ENCODE assay signal across 8 mouse cellular contexts in genomic region chr19:56908472-56909270, GRCm38 (mm10). TPM values are rescaled to one million over a fixed set of nuclear protein-coding genes. Genes with fewer than 3 reads are reported as not detected.
DNase-seq lines count a peak whose midpoint lies in the region; ATAC-seq and TF ChIP-seq lines count a peak whose summit lies in the region.

No protein-coding gene starts in this region.

- H3K36me3 ChIP-seq in thymus, adult 2 months (ENCODE audit: control insufficient read depth, insufficient read depth, low read length): no peaks in the 10 kb centered on the region
- H3K36me3 ChIP-seq in hindbrain, embryonic 14.5 days (replicated peaks; ENCODE audit: control insufficient read depth, insufficient read depth): no peaks in the 10 kb centered on the region
- no peaks in the 10 kb centered on the region for H3K36me3 ChIP-seq in midbrain, embryonic 16.5 days (ENCODE audit: control insufficient read depth, insufficient read depth, low read length)

- H3K27me3 ChIP-seq in thymus, adult 2 months (ENCODE audit: control insufficient read depth, insufficient read depth, low read length): no peaks in the 10 kb centered on the region
- H3K27me3 ChIP-seq in hindbrain, embryonic 14.5 days (ENCODE audit: control insufficient read depth, insufficient read depth, low read length): no peaks in the 10 kb centered on the region
- H3K27me3 ChIP-seq in midbrain, embryonic 16.5 days (ENCODE audit: control insufficient read depth, insufficient read depth, low read depth, low read length): no peaks in the 10 kb centered on the region

- H3K4me1 ChIP-seq in thymus, adult 2 months (replicated peaks; ENCODE audit: control insufficient read depth, insufficient read depth, low read length): no peaks in the 10 kb centered on the region
- no peaks in the 10 kb centered on the region for H3K4me1 ChIP-seq in hindbrain, embryonic 14.5 days (replicated peaks; ENCODE audit: control insufficient read depth, insufficient read depth, low read length)
- H3K4me1 ChIP-seq in midbrain, embryonic 16.5 days (ENCODE audit: control insufficient read depth, insufficient read depth, low read length): peaks cover 6% of the 10 kb centered on the region; the same call in 1 of the 2 replicates

- no peak for TF ChIP-seq CTCF in thymus, adult 2 months (IDR thresholded peaks at IDR 0.05; ENCODE audit: borderline replicate concordance, control insufficient read depth, extremely low read depth, insufficient read depth, low read length, poor library complexity)

- H3K9me3 ChIP-seq in hindbrain, embryonic 14.5 days (ENCODE audit: control insufficient read depth, low read length): no peaks in the 10 kb centered on the region
- no peaks in the 10 kb centered on the region for H3K9me3 ChIP-seq in midbrain, embryonic 16.5 days (replicated peaks; ENCODE audit: control insufficient read depth, low read length, poor library complexity, severe bottlenecking)

- H3K4me3 ChIP-seq in thymus, adult 2 months (ENCODE audit: control insufficient read depth, insufficient read depth, low read length): no peak overlapping the region
- H3K4me3 ChIP-seq in hindbrain, embryonic 14.5 days (replicated peaks; ENCODE audit: low read length): no peak overlapping the region
- H3K4me3 ChIP-seq in midbrain, embryonic 16.5 days (ENCODE audit: low read depth, low read length): no peak overlapping the region

- no peak for TF ChIP-seq POLR2A in thymus, adult 2 months (IDR thresholded peaks at IDR 0.05; ENCODE audit: control insufficient read depth, extremely low read depth, insufficient read depth, low read length, poor library complexity)

- H3K9ac ChIP-seq in hindbrain, embryonic 14.5 days: no peak overlapping the region
- H3K9ac ChIP-seq in midbrain, embryonic 16.5 days (ENCODE audit: low read depth, low read length): no peak overlapping the region

- WGBS in thymus, adult 2 months: 76% methylated on average over 17 of the region's 17 CpGs
- 78% methylated on average over 17 of the region's 17 CpGs for WGBS in hindbrain, embryonic 14.5 days
- WGBS in midbrain, embryonic 16.5 days: 76% methylated on average over 17 of the region's 17 CpGs

- H3K4me2 ChIP-seq in hindbrain, embryonic 14.5 days (replicated peaks): no peak overlapping the region
- H3K4me2 ChIP-seq in midbrain, embryonic 16.5 days (ENCODE audit: low read length): no peak overlapping the region

- no peak for ATAC-seq in CD4-positive, CD25-positive, alpha-beta regulatory T cell, adult 4 months
- peak; percentile 48; the same call in 1 of the 2 replicates for ATAC-seq in hindbrain, embryonic 14.5 days (ENCODE audit: low FRiP score)
- ATAC-seq in midbrain, embryonic 16.5 days: peak; percentile 47; the same call in 1 of the 2 replicates

- H3K27ac ChIP-seq in thymus, adult 2 months (ENCODE audit: control insufficient read depth, insufficient read depth, low read length): no peak overlapping the region
- H3K27ac ChIP-seq in hindbrain, embryonic 14.5 days: no peak overlapping the region
- no peak overlapping the region for H3K27ac ChIP-seq in midbrain, embryonic 16.5 days (ENCODE audit: low read length)

- peak; percentile 48 for DNase-seq in CD4-positive, CD25-positive, alpha-beta regulatory T cell, adult 2 months (ENCODE audit: low read depth, low spot score)
- DNase-seq in thymus, adult 2 months: peak; percentile 13
- no peak for DNase-seq in thymus, adult 18-20 months
- peak; percentile 75 for DNase-seq in hindbrain, embryonic 14.5 days (ENCODE audit: low spot score)
- DNase-seq in layer of hippocampus, postnatal 36 days: peak; percentile 28 to 44
- DNase-seq in thymus, postnatal 25 days: peak; percentile 14

RNA-seq across cellular contexts. Expression of gene Vwa2, which starts 34.6 kb away (rescaled TPM):
- not detected for polyA plus RNA-seq in CD4-positive, CD25-positive, alpha-beta regulatory T cell, adult 4 months (2017; shearing (Covaris generic))
- polyA plus RNA-seq in thymus, adult 2 months (2012; rRNA removed): 0.40 and 0.54 TPM in 2 replicates
- polyA plus RNA-seq in hindbrain, embryonic 14.5 days (2014; fragmentation: Nextera tagmentation; extraction: Ambion mirVana): 0.40 and 0.51 TPM in 2 replicates
- not detected for total RNA-seq in layer of hippocampus, postnatal 36 days (2021)
- 0.57 and 0.70 TPM in 2 replicates for polyA plus RNA-seq in midbrain, embryonic 16.5 days (2015; fragmentation: Nextera tagmentation; extraction: Ambion mirVana)

Comparison
In these comparisons a context has a peak if more than half of its experiments do, and no peak if none do; other contexts are left out.
1. DNase-seq: peak in CD4-positive, CD25-positive, alpha-beta regulatory T cell, adult 2 months (single experiment), thymus, adult 2 months (single experiment), hindbrain, embryonic 14.5 days (single experiment), layer of hippocampus, postnatal 36 days (2 of 2) and thymus, postnatal 25 days (single experiment); none in thymus, adult 18-20 months (0 of 2).